Mouse (Mus musculus): ENCODE data around the gene Frem2. TPM values are rescaled to one million over a fixed set of nuclear protein-coding genes. Genes with fewer than 3 reads are reported as not detected.

The Frem2 gene
- polyA plus RNA-seq, 1 experiment: 1.1 TPM

DNA sequence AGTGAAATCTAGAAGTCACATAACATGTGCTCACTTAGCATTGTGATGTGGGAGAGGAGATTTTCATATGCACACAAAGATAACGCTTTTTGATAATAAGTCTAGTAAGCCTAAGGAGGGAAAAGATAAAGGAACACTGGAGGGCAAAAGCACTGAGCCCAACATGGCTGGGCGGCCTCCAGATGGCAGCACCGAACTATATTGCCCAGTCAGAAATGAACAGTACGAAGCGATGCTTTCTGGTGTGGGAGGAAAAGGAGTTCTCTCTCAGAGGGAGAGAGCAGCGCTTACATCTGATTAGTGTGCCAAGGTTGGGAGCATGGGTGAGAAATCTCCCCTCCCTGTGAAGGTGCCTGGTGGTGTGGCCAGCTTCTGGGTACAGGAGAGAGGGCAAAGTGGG, 181.3 kb downstream of the Frem2 start:
- DNase-seq (ENCODE audit: extremely low spot score in 1 of 2, low spot score in 1 of 2): peak in 1 of 2 experiments; percentile 48

- no peak for DNase-seq (ENCODE audit: extremely low spot score in 1 of 2, low spot score in 1 of 2)
Observed at GRCm38 (mm10) chr3:53474179-53474578, 183.0 kb downstream of the Frem2 start.

DNA sequence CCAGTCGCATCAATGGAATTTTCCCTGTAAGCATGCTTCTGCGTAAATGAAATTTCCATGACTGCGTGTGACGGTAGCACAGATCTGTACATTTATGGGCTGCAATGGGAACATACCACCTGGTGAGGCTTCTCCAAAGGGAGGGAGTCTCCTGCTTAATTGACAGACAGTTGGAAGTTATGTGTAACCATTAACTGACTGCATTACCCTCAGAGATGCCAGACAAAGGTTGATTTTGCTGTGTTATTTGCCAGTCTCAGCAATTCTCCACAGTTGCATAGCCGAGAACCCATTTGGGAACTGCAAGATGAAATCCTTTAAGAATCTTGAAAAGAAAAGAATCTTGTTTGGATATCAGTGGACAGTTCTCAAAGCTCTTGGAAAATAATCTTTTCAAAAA, 185.1 kb downstream of the Frem2 start:
- no peak for DNase-seq (ENCODE audit: extremely low spot score in 1 of 2, low spot score in 1 of 2)

GRCm38 (mm10) chr3:53469650-53470049, 187.5 kb downstream of the Frem2 start:
- DNase-seq (ENCODE audit: extremely low spot score in 1 of 2, low spot score in 1 of 2): no peak

DNA sequence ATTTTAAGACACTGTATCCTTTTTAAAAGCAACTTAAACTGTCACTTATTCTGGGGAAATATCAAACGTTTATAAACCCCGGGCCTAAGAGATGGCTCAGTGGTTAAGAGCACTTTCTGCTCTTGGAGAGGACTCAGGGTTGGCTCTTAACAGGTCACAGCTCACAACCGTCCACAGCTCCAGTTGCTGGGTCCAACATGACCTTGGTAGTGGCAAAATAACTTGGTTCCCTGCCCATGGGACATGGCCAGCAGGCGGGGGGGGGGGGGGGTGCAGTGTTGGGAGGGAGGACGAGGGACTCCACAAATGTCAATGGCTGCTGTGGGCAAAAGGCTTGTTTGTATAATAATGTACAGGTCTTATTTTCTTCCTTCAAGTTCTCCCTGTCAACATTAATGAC, 189.8 kb downstream of the Frem2 start:
- DNase-seq (ENCODE audit: extremely low spot score in 1 of 2, low spot score in 1 of 2): no peak

DNA sequence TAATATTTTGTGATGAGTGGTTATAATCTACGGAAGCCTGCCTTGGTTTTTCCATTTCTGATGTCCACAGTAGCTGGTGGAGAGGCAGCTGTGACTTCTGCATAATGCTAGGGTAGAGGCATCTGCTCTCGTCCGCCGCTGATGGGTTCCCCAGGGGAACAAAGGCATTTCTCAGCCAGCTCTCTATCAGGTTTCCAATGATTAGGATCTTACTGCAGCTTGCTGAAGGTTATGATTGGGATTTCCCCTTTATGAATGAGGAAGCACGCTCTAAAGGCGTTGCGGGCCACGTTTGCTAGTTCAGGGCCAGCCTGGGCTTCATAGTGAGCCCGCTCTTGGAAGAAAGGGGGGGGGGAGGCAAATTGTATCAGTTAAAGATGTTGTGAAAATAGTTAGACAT, 190.7 kb downstream of the Frem2 start:
- no peak for DNase-seq (ENCODE audit: extremely low spot score in 1 of 2, low spot score in 1 of 2)

DNA sequence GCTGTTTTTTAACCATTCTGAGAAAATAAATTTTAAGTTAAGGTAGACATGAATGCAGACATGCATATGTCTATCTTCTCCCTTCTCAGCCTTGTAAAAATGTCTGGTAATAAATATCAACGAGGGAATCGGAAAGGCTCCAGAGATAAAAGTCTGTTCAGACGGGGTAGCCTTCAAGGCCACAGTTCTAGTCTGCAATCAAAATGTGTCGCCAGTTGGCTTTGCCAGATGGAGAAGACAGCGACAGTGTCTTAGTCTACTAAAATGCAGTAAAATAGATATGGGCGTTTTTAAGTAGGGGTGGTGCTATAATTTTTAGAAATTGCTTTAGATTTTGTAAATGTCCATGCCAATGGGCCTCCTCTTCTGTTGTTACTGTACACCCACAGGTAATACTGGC, 191.8 kb downstream of the Frem2 start:
- DNase-seq (ENCODE audit: extremely low spot score in 1 of 2, low spot score in 1 of 2): no peak

DNA sequence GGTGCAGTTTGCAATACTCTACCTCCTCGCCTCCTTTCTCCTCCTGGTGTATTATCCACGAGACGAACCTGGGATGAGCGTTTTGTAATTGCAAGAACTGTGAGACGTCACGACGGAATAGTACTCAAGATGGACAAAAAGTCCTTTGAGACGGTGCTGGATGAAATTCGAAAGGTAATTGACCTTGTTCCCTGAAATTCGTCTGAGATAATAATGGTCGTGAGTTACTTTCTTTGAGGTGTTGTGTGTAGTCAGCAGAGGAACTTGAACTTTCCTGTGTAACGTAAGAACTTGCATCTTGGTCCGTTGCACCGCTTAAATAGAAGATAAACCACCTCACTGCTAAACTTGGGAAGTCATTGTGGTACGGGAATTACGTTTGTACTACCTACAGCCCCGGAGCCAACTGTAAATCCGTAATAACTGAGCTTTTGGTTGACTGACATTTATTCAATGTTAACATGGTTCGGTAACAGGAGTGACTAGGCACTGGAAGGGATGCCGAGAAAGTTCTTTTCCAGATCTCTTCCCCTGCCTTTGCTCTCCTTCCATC, 192.9 kb downstream of the Frem2 start:
- peak in 1 of 2 experiments; percentile 19 for DNase-seq (ENCODE audit: extremely low spot score in 1 of 2, low spot score in 1 of 2)

Other genes starting within 250 kb of the Frem2 start
- gene Nhlrc3, start 194.0 kb downstream of the Frem2 start, polyA plus RNA-seq (2012; rRNA removed): 8.2 and 9.7 TPM in 2 replicates
- 17.9 and 18.1 TPM in 2 replicates for gene Proser1, start 193.7 kb downstream of the Frem2 start, polyA plus RNA-seq (2012; rRNA removed)
- gene Stoml3, start 168.7 kb downstream of the Frem2 start, polyA plus RNA-seq (2012; rRNA removed): 12.9 and 24.9 TPM in 2 replicates
- not detected in 2 replicates for gene Gm10985, start 187.7 kb upstream of the Frem2 start, polyA plus RNA-seq (2012; rRNA removed)
- gene Ufm1, start 206.5 kb upstream of the Frem2 start, polyA plus RNA-seq (2012; rRNA removed): 42.5 and 43.0 TPM in 2 replicates

All from frontal cortex, adult 2 months (tissue).